Mouse (Mus musculus) neural tube, embryonic 15.5 days (tissue): ENCODE results near the gene Pou3f3. TPM values are rescaled to one million over a fixed set of nuclear protein-coding genes. Genes with fewer than 3 reads are reported as not detected.
A peak's percentile ranks its signal among the peaks of the same experiment; 100 is the strongest.

Experiments
- ATAC-seq: fragments of 200-750 bp; cut with Nextera tagmentation; 2 replicates; pipeline ENCODE4 v1.8.0; 2017; ENCODE audit warnings: mild to moderate bottlenecking, moderate TSS enrichment, moderate library complexity; ENCODE audit not compliant: low FRiP score
- H3K27ac ChIP-seq: fragments of 300-500 bp; sonication (generic); replicated peaks from 2 replicates; pipeline ENCODE4 v1.5.1; 2015; ENCODE audit warnings: mild to moderate bottlenecking, inconsistent platforms
- H3K27me3 ChIP-seq: fragments of 300-500 bp; sonication (generic); replicated peaks from 2 replicates; pipeline ENCODE4 v1.6.1; 2015; ENCODE audit warnings: inconsistent platforms
- H3K36me3 ChIP-seq: fragments of 300-500 bp; sonication (generic); 2 replicates; pipeline ENCODE4 v1.6.1; 2015; ENCODE audit warnings: inconsistent platforms
- H3K4me1 ChIP-seq: fragments of 300-500 bp; sonication (generic); 2 replicates; pipeline ENCODE4 v1.6.1; 2015; ENCODE audit warnings: inconsistent platforms
- H3K4me2 ChIP-seq: fragments of 300-500 bp; sonication (generic); 2 replicates; pipeline ENCODE4 v1.6.1; 2015; ENCODE audit warnings: inconsistent platforms, mild to moderate bottlenecking, moderate library complexity
- H3K4me3 ChIP-seq: fragments of 300-500 bp; sonication (generic); replicated peaks from 2 replicates; pipeline ENCODE4 v1.5.1; 2015; ENCODE audit warnings: mild to moderate bottlenecking, inconsistent platforms
- H3K9ac ChIP-seq: fragments of 300-500 bp; sonication (generic); replicated peaks from 2 replicates; pipeline ENCODE4 v1.6.1; 2015; ENCODE audit warnings: mild to moderate bottlenecking, inconsistent platforms
- H3K9me3 ChIP-seq: fragments of 300-500 bp; sonication (generic); replicated peaks from 2 replicates; pipeline ENCODE4 v1.6.1; 2016; ENCODE audit warnings: inconsistent platforms
- WGBS: fragments of 180-500 bp; shearing (Covaris S2); methylation state at CpG from one replicate; pipeline ENCODE4 v1.1.7; 2015; ENCODE audit warnings: mixed read lengths; 5-methylcytosine and 5-hydroxymethylcytosine counted together
- polyA plus RNA-seq: library from polyadenylated mRNA; unstranded; fragments of >200 nt; fragmentation: Nextera tagmentation; extraction: Ambion mirVana; gene quantifications from 2 replicates; pipeline ENCODE4 v1.2.1, GENCODE M21; 2015

Pou3f3 gene
- polyA plus RNA-seq, result 6.9 and 9.5 TPM in 2 replicates

- under 1% methylated on average over 19 of the region's 21 CpGs for WGBS
- ATAC-seq, result peak; percentile 86
- H3K4me3 ChIP-seq, result peak within 1 kb of the TSS; percentile 66
- H3K9me3 ChIP-seq, result no peaks in the 10 kb centered on the region
- peak within 1 kb of the TSS; percentile 74 for H3K9ac ChIP-seq
- peak within 1 kb of the TSS; percentile 78 for H3K4me2 ChIP-seq
- H3K27me3 ChIP-seq, result no peaks in the 10 kb centered on the region
- H3K36me3 ChIP-seq, result no peaks in the 10 kb centered on the region
- peak within 1 kb of the TSS; percentile 95 for H3K27ac ChIP-seq
- H3K4me1 ChIP-seq, result peaks cover 38% of the 10 kb centered on the region
These were observed at the start of gene Pou3f3 for GRCm38 (mm10) chr1:42695578-42695915. TSS of gene Pou3f3 (plus strand) at chr1:42695768.

GRCm38 (mm10) chr1:42648366-42648935 is 47.1 kb upstream of the Pou3f3 start:
- H3K27me3 ChIP-seq, result no peaks in the 10 kb centered on the region
- H3K27ac ChIP-seq, result no peak overlapping the region
- H3K4me2 ChIP-seq, result no peak overlapping the region
- no peak for ATAC-seq
- H3K4me3 ChIP-seq, result no peak overlapping the region
- no peaks in the 10 kb centered on the region for H3K9me3 ChIP-seq
- H3K36me3 ChIP-seq, result 0 out of 2 replicates have a peak, but pooled peaks cover 4% of the 10 kb centered on the region
- H3K4me1 ChIP-seq, result 0 out of 2 replicates have a peak, but pooled peaks cover 4% of the 10 kb centered on the region
- 79% methylated on average over 9 of the region's 9 CpGs for WGBS
- no peak overlapping the region for H3K9ac ChIP-seq

DNA sequence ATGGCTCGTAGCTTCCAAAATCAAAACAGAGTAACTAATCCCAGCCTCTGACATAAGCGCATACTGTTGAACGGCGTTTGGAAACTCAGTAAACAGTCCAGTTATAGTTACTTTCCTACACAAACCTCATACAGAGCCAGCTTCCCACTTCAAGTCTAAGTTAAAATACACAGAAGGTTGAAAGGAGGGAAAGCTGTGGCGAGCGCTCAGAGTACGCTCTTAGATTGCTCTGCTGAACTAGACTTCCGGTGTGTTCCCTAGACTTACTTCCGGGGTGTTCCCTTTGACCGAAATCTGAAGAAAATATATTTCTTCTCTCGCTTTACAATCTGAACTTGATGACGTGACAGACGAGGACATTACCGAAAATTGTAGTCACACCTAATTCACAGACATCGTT is 44.1 kb upstream of the Pou3f3 start:
- H3K4me2 ChIP-seq, result no peak overlapping the region
- H3K27ac ChIP-seq, result no peak overlapping the region
- H3K36me3 ChIP-seq, result 0 out of 2 replicates have a peak, but pooled peaks cover 4% of the 10 kb centered on the region
- H3K4me3 ChIP-seq, result no peak overlapping the region
- ATAC-seq, result no peak
- WGBS, result 95% methylated on average over 15 of the region's 15 CpGs
- 0 out of 2 replicates have a peak, but pooled peaks cover 4% of the 10 kb centered on the region for H3K4me1 ChIP-seq
- no peaks in the 10 kb centered on the region for H3K27me3 ChIP-seq
- no peaks in the 10 kb centered on the region for H3K9me3 ChIP-seq
- no peak overlapping the region for H3K9ac ChIP-seq

GRCm38 (mm10) chr1:42667546-42667945 is 28.0 kb upstream of the Pou3f3 start:
- no peak overlapping the region for H3K9ac ChIP-seq
- no peak overlapping the region for H3K27ac ChIP-seq
- no peak overlapping the region for H3K4me2 ChIP-seq
- no peaks in the 10 kb centered on the region for H3K27me3 ChIP-seq
- WGBS, result 75% methylated on average over 1 of the region's 1 CpGs
- H3K4me1 ChIP-seq, result no peaks in the 10 kb centered on the region
- no peak overlapping the region for H3K4me3 ChIP-seq
- no peaks in the 10 kb centered on the region for H3K36me3 ChIP-seq
- no peaks in the 10 kb centered on the region for H3K9me3 ChIP-seq
- no peak for ATAC-seq

DNA sequence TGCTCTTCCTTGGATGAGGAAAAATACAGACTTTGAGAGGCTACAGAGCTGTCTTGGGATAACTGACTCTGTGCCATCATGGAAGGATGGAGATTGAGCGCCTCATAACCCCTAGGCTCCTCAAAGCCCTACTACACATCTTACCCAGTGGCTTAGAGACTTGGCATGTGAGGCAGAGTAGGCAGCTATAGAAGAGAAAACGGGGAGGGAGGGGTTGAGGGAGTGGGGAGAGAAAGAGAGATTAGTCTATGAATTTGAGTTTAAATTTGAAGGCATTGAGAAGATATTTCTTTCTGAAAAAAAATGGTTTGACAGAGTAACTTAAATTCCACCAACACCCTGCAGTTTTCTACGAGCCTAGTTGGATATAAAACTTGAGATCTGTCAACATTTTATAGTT is 14.9 kb upstream of the Pou3f3 start:
- H3K27ac ChIP-seq, result no peak overlapping the region
- 75% methylated on average over 3 of the region's 3 CpGs for WGBS
- H3K4me2 ChIP-seq, result no peak overlapping the region
- no peak overlapping the region for H3K9ac ChIP-seq
- no peak for ATAC-seq
- no peak overlapping the region for H3K4me3 ChIP-seq
- peaks cover 27% of the 10 kb centered on the region for H3K4me1 ChIP-seq
- H3K36me3 ChIP-seq, result no peaks in the 10 kb centered on the region
- H3K9me3 ChIP-seq, result no peaks in the 10 kb centered on the region
- H3K27me3 ChIP-seq, result no peaks in the 10 kb centered on the region

DNA sequence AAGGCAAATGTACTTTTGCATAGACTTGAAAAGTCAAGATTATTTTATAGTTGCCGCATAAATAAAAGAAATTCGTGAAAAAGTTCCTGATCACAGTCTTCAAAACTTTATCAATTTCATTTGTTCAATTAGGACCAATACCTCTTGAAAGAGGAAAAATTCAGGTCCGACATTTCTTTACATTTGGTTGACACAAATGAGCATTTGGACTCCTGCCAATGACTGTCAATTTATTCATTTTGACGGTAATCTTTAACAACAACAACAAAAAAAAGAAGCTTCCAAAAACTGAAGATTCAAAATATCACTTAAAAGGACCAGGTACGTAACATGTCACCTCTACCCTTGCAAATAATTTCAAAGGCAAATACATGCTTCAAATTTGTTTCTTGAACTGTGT is 13.8 kb upstream of the Pou3f3 start:
- Histone ChIP-seq H3K4me1 (peaks cover 38% of the 10 kb centered on the region), H3K36me3 (no peaks in the 10 kb centered on the region), H3K9me3 (no peaks in the 10 kb centered on the region), H3K27me3 (no peaks in the 10 kb centered on the region), H3K27ac (no peak overlapping the region), H3K4me3 (no peak overlapping the region), H3K4me2 (no peak overlapping the region), H3K9ac (no peak overlapping the region)
- WGBS, result 63% methylated on average over 5 of the region's 5 CpGs
- ATAC-seq, result no peak

DNA sequence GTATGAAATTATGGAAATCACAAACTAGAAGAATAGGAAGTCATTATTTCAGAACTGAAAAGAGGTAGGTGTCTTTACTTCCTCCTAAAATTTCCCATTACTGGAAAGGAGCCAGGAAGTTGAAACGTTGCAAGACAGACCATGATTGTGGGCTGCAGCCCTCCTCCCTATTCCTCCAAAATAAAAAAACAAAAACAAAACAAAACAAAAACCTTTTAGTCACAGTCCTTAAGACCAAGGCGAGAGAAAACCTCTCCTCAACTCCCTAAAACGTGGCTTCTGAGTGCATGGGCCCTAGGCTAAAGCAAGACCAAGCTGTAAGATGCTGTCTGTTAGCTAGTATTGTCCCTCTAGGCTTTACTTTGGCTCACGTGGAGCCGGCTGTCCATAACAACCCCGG is 11.7 kb upstream of the Pou3f3 start:
- Histone ChIP-seq H3K27ac (peak overlapping the region; percentile 93), H3K4me2 (peak overlapping the region; percentile 93), H3K9me3 (no peaks in the 10 kb centered on the region), H3K4me3 (peak overlapping the region; percentile 56), H3K36me3 (no peaks in the 10 kb centered on the region), H3K4me1 (peaks cover 54% of the 10 kb centered on the region), H3K9ac (peak overlapping the region; percentile 70), H3K27me3 (no peaks in the 10 kb centered on the region)
- WGBS, result 10% methylated on average over 6 of the region's 6 CpGs
- no peak for ATAC-seq

- Histone ChIP-seq H3K4me3 (peak overlapping the region; percentile 56), H3K9me3 (no peaks in the 10 kb centered on the region), H3K4me2 (peak overlapping the region; percentile 93), H3K27ac (peak overlapping the region; percentile 93), H3K36me3 (no peaks in the 10 kb centered on the region), H3K9ac (peak overlapping the region; percentile 70), H3K4me1 (peaks cover 59% of the 10 kb centered on the region), H3K27me3 (no peaks in the 10 kb centered on the region)
- ATAC-seq, result peak; percentile 71
- under 1% methylated on average over 27 of the region's 27 CpGs for WGBS
These were observed 11.2 kb upstream of the Pou3f3 start for GRCm38 (mm10) chr1:42684345-42684744.

GRCm38 (mm10) chr1:42684783-42685182 is 10.8 kb upstream of the Pou3f3 start:
- H3K9me3 ChIP-seq, result no peaks in the 10 kb centered on the region
- H3K27ac ChIP-seq, result peak overlapping the region; percentile 93
- H3K9ac ChIP-seq, result peak overlapping the region; percentile 70
- ATAC-seq, result peak; percentile 61
- H3K4me1 ChIP-seq, result peaks cover 58% of the 10 kb centered on the region
- under 1% methylated on average over 19 of the region's 21 CpGs for WGBS
- peak overlapping the region; percentile 56 for H3K4me3 ChIP-seq
- no peaks in the 10 kb centered on the region for H3K27me3 ChIP-seq
- H3K4me2 ChIP-seq, result peak overlapping the region; percentile 93
- H3K36me3 ChIP-seq, result no peaks in the 10 kb centered on the region

DNA sequence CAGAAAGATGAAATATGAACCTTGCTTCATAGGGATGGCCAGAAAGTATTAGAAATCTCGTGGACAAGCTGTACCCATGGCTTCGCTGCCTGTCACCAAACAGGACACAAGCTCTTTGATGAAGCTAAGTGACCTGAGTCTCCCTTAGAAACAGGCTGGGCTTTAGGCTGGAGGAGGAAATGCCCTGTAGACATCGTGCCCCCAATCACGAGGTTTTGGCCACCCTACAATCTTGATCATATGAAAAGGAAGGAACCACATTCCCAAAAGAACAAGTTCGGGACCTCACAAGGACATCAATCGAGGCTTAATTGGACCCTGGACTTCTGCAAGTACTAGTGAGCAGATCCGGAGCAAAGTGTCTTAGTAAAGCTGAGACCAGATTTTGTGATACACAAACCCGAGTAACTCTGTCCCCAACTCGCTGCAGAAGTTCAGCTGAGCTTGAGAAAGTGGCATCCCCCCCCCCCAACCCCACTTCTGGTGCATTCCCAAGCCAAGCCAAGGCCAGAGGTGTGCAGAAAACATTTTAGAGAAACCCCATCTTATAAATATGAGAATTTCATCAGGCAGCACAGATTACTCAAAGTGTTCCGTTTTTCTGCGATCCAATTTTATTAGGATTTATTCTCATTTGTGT is 10.1 kb upstream of the Pou3f3 start:
- Histone ChIP-seq H3K4me1 (peaks cover 62% of the 10 kb centered on the region), H3K27me3 (no peaks in the 10 kb centered on the region), H3K27ac (peak overlapping the region; percentile 93), H3K9ac (peak overlapping the region; percentile 70), H3K4me3 (peak overlapping the region; percentile 56), H3K9me3 (no peaks in the 10 kb centered on the region), H3K4me2 (peak overlapping the region; percentile 93), H3K36me3 (no peaks in the 10 kb centered on the region)
- no peak for ATAC-seq
- WGBS, result 3% methylated on average over 11 of the region's 11 CpGs

GRCm38 (mm10) chr1:42686194-42687131 is 9.1 kb upstream of the Pou3f3 start:
- peak; percentile 71 for ATAC-seq
- peak overlapping the region; percentile 93 for H3K4me2 ChIP-seq
- H3K36me3 ChIP-seq, result no peaks in the 10 kb centered on the region
- under 1% methylated on average over 53 of the region's 53 CpGs for WGBS
- H3K4me1 ChIP-seq, result peaks cover 63% of the 10 kb centered on the region
- H3K9ac ChIP-seq, result peak overlapping the region; percentile 65
- H3K27me3 ChIP-seq, result no peaks in the 10 kb centered on the region
- peak overlapping the region; percentile 93 for H3K27ac ChIP-seq
- H3K4me3 ChIP-seq, result peak overlapping the region; percentile 56
- no peaks in the 10 kb centered on the region for H3K9me3 ChIP-seq
